Mouse (Mus musculus) stomach, postnatal 0 days (tissue): Measurements from ENCODE around the gene Gm17606.

Experiments
- CTCF ChIP-seq: IDR thresholded peaks from 2 replicates; pipeline ENCODE4 v1.5.1; 2016; ENCODE audit warnings: antibody characterized with exemption, low read depth, mild to moderate bottlenecking, moderate library complexity
- EP300 ChIP-seq: optimal IDR thresholded peaks from 2 replicates; pipeline ENCODE3; 2016; ENCODE audit warnings: antibody characterized with exemption

DNA sequence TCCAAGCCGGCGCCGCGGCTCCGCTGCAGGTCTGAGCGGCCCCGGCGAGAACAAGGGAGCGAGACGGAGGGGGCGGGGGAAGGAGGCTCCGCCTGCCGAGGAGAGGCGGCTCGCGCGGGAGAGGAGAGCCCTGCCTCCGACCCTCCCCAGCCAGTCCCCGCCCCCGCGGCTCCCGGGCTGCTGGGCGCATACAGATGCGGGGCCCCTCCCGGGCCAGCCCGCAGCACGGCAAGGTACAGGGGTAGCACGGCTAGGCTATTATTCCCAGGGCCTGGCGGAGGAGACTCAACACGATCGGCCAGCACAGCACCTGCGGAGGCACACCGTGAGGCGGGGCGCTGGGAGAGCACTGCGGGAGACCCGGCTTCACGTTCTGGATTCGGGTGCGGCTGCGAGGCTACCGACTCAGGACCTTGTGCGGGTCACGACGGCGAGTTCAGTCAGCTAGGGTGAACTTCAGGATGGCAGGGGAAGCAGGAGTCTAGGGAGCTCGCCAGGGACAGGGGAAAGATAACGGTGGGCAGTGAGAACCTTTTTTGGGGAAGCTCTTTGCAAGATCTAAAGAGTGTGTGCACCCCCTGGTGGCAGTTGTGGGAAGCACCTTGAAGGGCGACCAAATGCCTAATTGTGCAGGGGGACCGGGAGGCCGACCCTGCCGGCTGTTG lies 685 bp downstream of the Gm17606 start, which contains the start of gene Cdh24:
- no peak for TF ChIP-seq EP300
- peak; percentile 89 for TF ChIP-seq CTCF
